Mouse (Mus musculus) megakaryocyte progenitor cell, adult 5-6 weeks (primary cell): ENCODE measurements around the gene Gm20931. TPM values are rescaled to one million over a fixed set of nuclear protein-coding genes. Genes with fewer than 3 reads are reported as not detected.
"Not testable (repeated sequence)": the region's sequence is repeated elsewhere in the genome, so short reads cannot be mapped to it uniquely, and the experiment has no call there.

Source experiments
- ATAC-seq: replicated peaks from 2 replicates; pipeline ENCODE4 v1.8.0; 2016; ENCODE audit warnings: mild to moderate bottlenecking, moderate TSS enrichment, inconsistent platforms; ENCODE audit not compliant: poor library complexity
- total RNA-seq, 2 experiments: library from RNA; stranded (forward) in 1 of 2; stranded (reverse) in 1 of 2; fragments of 157-497, 149-512 nt in 1 of 2; fragments of 200-1000 nt in 1 of 2; gene quantifications; 2 replicates each; pipeline versions ENCODE4 v1.2.3 to v1.2.4; 2015 to 2017

Gene Gm20931
- not detected in 2 replicates for total RNA-seq (2015)
- not detected in 2 replicates for total RNA-seq (2017)

- not testable (repeated sequence) for ATAC-seq
Measured at GRCm38 (mm10) chrY:55213420-55213819, at the start of gene Gm20931. Gm20931 (plus strand) TSS chrY:55213720.
